Mouse (Mus musculus) brain, embryonic 14.5 days (tissue): ENCODE data around the gene Siah1b. TPM values are rescaled to one million over a fixed set of nuclear protein-coding genes. Genes with fewer than 3 reads are reported as not detected.
A peak's percentile ranks its signal among the peaks of the same experiment; 100 is the strongest.

ENCODE experiments used
- DNase-seq: peaks from one replicate; pipeline ENCODE4 v3.0.0-alpha.2; 2011; ENCODE audit warnings: low read depth
- CTCF ChIP-seq: fragments of 200-500 bp; IDR thresholded peaks from 2 replicates; pipeline ENCODE4 v1.5.1; 2012; ENCODE audit warnings: inconsistent platforms, mild to moderate bottlenecking, moderate library complexity, borderline replicate concordance; ENCODE audit not compliant: insufficient read depth, insufficient read length; ENCODE audit errors: extremely low read depth
- POLR2A ChIP-seq: fragments of 200-500 bp; IDR thresholded peaks from 2 replicates; pipeline ENCODE4 v1.6.1; 2012; ENCODE audit warnings: mild to moderate bottlenecking, inconsistent platforms, borderline replicate concordance; ENCODE audit not compliant: poor library complexity, insufficient read depth, insufficient read length, severe bottlenecking; ENCODE audit errors: extremely low read depth
- polyA plus RNA-seq: library from polyadenylated mRNA; depleted of rRNA; stranded (reverse); fragments of >200 nt; gene quantifications from 2 replicates; pipeline ENCODE4 v1.2.3, GENCODE M21; 2012; rRNA removed

The Siah1b gene
- 21.5 and 28.2 TPM in 2 replicates for polyA plus RNA-seq

- TF ChIP-seq POLR2A: no peak
- TF ChIP-seq CTCF: no peak
- DNase-seq: peak; percentile 99
Measured at GRCm38 (mm10) chrX:164076040-164076775, at the start of gene Siah1b. Gene Siah1b (minus strand): TSS chrX:164076493.

GRCm38 (mm10) chrX:164123942-164124341, 47.6 kb upstream of the Siah1b start:
- no peak for DNase-seq
- TF ChIP-seq POLR2A: no peak
- TF ChIP-seq CTCF: no peak

- TF ChIP-seq CTCF: no peak
- no peak for TF ChIP-seq POLR2A
- DNase-seq: no peak
Measured at GRCm38 (mm10) chrX:164113744-164114143, 37.5 kb upstream of the Siah1b start.

- TF ChIP-seq CTCF (no peak), POLR2A (no peak)
Measured at GRCm38 (mm10) chrX:164111146-164111545, 34.9 kb upstream of the Siah1b start.

GRCm38 (mm10) chrX:164102656-164103055, 26.4 kb upstream of the Siah1b start:
- peak; percentile 40 for DNase-seq

More at GRCm38 (mm10) chrX:164111146-164111545, 34.9 kb upstream of the Siah1b start:
- no peak for DNase-seq

GRCm38 (mm10) chrX:164102198-164102597, 25.9 kb upstream of the Siah1b start:
- no peak for DNase-seq
- TF ChIP-seq CTCF (no peak), POLR2A (no peak)

More at GRCm38 (mm10) chrX:164102656-164103055, 26.4 kb upstream of the Siah1b start:
- TF ChIP-seq CTCF (no peak), POLR2A (no peak)

- DNase-seq: peak; percentile 12
Measured at GRCm38 (mm10) chrX:164101483-164101882, 25.2 kb upstream of the Siah1b start.

GRCm38 (mm10) chrX:164095838-164096237, 19.5 kb upstream of the Siah1b start:
- DNase-seq: no peak
- TF ChIP-seq POLR2A (no peak), CTCF (no peak)

More at GRCm38 (mm10) chrX:164101483-164101882, 25.2 kb upstream of the Siah1b start:
- no peak for TF ChIP-seq CTCF
- TF ChIP-seq POLR2A: no peak

GRCm38 (mm10) chrX:164093435-164093834, 17.1 kb upstream of the Siah1b start:
- no peak for DNase-seq
- no peak for TF ChIP-seq CTCF
- no peak for TF ChIP-seq POLR2A

GRCm38 (mm10) chrX:164092300-164093169, 16.2 kb upstream of the Siah1b start:
- no peak for DNase-seq
- no peak for TF ChIP-seq CTCF
- TF ChIP-seq POLR2A: no peak

- no peak for TF ChIP-seq POLR2A
- no peak for TF ChIP-seq CTCF
Measured at GRCm38 (mm10) chrX:164089916-164090315, 13.6 kb upstream of the Siah1b start.

GRCm38 (mm10) chrX:164088582-164088981, 12.3 kb upstream of the Siah1b start, which contains the start of gene Cltrn:
Gene Cltrn (plus strand): TSS chrX:164088830.
- no peak for TF ChIP-seq CTCF
- TF ChIP-seq POLR2A: no peak

More at GRCm38 (mm10) chrX:164089916-164090315, 13.6 kb upstream of the Siah1b start:
- no peak for DNase-seq

More at GRCm38 (mm10) chrX:164088582-164088981, 12.3 kb upstream of the Siah1b start, which contains the start of gene Cltrn:
- DNase-seq: no peak
